8 mouse cellular contexts compared by ENCODE assay signal in the genomic region with DNA sequence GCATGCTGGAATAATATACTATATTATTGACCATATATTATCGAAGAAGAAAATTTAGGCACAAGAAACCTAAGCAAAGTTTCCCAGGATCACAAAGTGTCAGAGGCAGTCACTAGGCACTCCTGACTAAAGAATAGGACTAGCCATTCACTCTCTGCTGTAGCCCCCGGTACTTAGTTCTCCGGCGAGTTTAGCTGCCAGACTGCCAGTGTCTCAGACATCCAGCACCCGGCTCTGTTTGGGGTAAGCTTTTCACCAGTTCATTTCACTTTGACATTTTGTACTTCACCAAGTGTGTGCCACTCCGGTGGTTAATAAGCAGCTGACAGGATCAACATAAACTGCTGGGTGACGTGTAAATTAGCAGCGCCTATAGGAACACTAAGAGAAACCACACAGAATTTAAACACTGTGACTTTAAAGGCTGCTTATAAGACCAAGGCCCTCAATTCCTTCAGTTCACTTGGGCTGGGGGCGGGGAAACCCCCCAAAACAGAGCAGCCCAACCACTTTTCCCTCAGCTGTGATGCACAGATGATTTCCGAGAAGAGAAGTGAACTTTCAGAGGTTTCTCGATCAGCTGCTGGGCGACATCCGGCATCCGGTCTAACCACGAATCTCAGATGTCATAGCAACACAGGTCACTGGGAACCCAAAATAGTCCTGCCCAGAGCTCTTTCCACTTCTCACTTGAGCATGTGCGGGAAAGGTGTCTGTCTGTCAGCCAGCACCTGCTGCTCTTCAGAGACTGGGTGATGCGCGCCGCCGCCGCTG.
DNase-seq lines count a peak whose midpoint lies in the region; ATAC-seq lines count a peak whose summit lies in the region.

No protein-coding gene starts in this region.

- no peaks in the 10 kb centered on the region for H3K27me3 ChIP-seq in forebrain, embryonic 13.5 days
- no peaks in the 10 kb centered on the region for H3K27me3 ChIP-seq in forebrain, embryonic 10.5 days (ENCODE audit: poor library complexity, severe bottlenecking)
- no peaks in the 10 kb centered on the region for H3K27me3 ChIP-seq in midbrain, embryonic 10.5 days (ENCODE audit: low read depth, poor library complexity, severe bottlenecking)

- WGBS in forebrain, embryonic 13.5 days: 66% methylated on average over 21 of the region's 21 CpGs
- WGBS in forebrain, embryonic 10.5 days: 88% methylated on average over 21 of the region's 21 CpGs
- WGBS in midbrain, embryonic 10.5 days: 74% methylated on average over 21 of the region's 21 CpGs

- H3K9ac ChIP-seq in forebrain, embryonic 13.5 days: no peak overlapping the region

- H3K4me3 ChIP-seq in forebrain, embryonic 13.5 days: no peak overlapping the region
- no peak overlapping the region for H3K4me3 ChIP-seq in forebrain, embryonic 10.5 days
- H3K4me3 ChIP-seq in midbrain, embryonic 10.5 days: peak overlapping the region; percentile 22; the same call in 1 of the 2 replicates

- H3K9me3 ChIP-seq in forebrain, embryonic 13.5 days (replicated peaks): no peaks in the 10 kb centered on the region
- no peaks in the 10 kb centered on the region for H3K9me3 ChIP-seq in forebrain, embryonic 10.5 days
- no peaks in the 10 kb centered on the region for H3K9me3 ChIP-seq in midbrain, embryonic 10.5 days (replicated peaks)

- peaks cover 13% of the 10 kb centered on the region for H3K4me1 ChIP-seq in forebrain, embryonic 13.5 days
- H3K4me1 ChIP-seq in forebrain, embryonic 10.5 days: peaks cover 13% of the 10 kb centered on the region; the same call in 1 of the 2 replicates
- H3K4me1 ChIP-seq in midbrain, embryonic 10.5 days: peaks cover 24% of the 10 kb centered on the region

- no peak overlapping the region for H3K27ac ChIP-seq in forebrain, embryonic 13.5 days
- H3K27ac ChIP-seq in forebrain, embryonic 10.5 days: no peak overlapping the region
- H3K27ac ChIP-seq in midbrain, embryonic 10.5 days (replicated peaks): peak overlapping the region; percentile 39

- peak; percentile 51; the same call in 1 of the 2 replicates for ATAC-seq in forebrain, embryonic 13.5 days
- peak; percentile 68 for ATAC-seq in common myeloid progenitor, adult 5-6 weeks (replicated peaks; ENCODE audit: low read depth, poor library complexity, severe bottlenecking)
- ATAC-seq in inflammation-experienced regulatory T-cells, adult 6 months: peak; percentile 80

- no peaks in the 10 kb centered on the region for H3K36me3 ChIP-seq in forebrain, embryonic 13.5 days (ENCODE audit: poor library complexity, severe bottlenecking)
- no peaks in the 10 kb centered on the region for H3K36me3 ChIP-seq in forebrain, embryonic 10.5 days (replicated peaks)
- no peaks in the 10 kb centered on the region for H3K36me3 ChIP-seq in midbrain, embryonic 10.5 days

- no peak for DNase-seq in forebrain, embryonic 10.5 days (ENCODE audit: extremely low spot score, low spot score)
- DNase-seq in B cell, adult 2 months: peak; percentile 94 to 97
- peak; percentile 31 for DNase-seq in midbrain, embryonic 10.5 days (ENCODE audit: low spot score)
- peak; percentile 59 to 62 for DNase-seq in spleen, postnatal 14 days (ENCODE audit: low spot score in 2 of 2)
- DNase-seq in ovary, adult 18-20 months (ENCODE audit: low spot score): no peak

- peak overlapping the region; percentile 22 for H3K4me2 ChIP-seq in forebrain, embryonic 13.5 days

Comparison
In these comparisons a context has a peak if more than half of its experiments do, and no peak if none do; other contexts are left out.
1. DNase-seq: peak in B cell, adult 2 months (2 of 2), midbrain, embryonic 10.5 days (single experiment) and spleen, postnatal 14 days (2 of 2); none in forebrain, embryonic 10.5 days (single experiment) and ovary, adult 18-20 months (single experiment).
2. Peak in every context shown above with its lines, with median percentiles within 50 percentile points of each other: ATAC-seq.